Mouse (Mus musculus) frontal cortex, postnatal 36 days (tissue): ENCODE results near the gene Gm10577.

Experiments used
- DNase-seq, 2 experiments: peaks; one replicate each; pipeline ENCODE4 v3.0.0; 2022; ENCODE audit warnings: low spot score in 2 of 2

Gene Gm10577

DNA sequence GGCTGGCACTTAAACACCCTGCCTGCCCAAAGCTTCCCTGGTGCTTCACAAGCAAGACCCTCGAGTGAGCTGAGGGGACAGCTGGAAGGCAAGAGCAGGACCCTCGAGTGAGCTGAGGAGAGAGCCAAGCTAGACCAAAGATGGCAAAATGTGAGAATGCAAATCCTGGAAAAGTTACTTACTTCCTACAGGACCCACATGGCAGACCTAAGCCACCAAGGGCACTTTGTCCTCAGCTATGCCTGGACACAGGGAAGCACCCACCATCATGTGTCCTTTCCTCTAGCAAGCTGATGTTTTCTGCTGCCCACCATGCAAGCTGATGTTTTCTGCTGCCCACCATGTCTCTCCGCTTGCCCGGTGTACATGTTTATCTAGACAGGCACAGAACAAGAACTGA lies at the start of gene Gm10577:
Gene Gm10577 (minus strand): TSS at position 101 of the 400 bp plus-strand sequence.
- DNase-seq = no peak

DNA sequence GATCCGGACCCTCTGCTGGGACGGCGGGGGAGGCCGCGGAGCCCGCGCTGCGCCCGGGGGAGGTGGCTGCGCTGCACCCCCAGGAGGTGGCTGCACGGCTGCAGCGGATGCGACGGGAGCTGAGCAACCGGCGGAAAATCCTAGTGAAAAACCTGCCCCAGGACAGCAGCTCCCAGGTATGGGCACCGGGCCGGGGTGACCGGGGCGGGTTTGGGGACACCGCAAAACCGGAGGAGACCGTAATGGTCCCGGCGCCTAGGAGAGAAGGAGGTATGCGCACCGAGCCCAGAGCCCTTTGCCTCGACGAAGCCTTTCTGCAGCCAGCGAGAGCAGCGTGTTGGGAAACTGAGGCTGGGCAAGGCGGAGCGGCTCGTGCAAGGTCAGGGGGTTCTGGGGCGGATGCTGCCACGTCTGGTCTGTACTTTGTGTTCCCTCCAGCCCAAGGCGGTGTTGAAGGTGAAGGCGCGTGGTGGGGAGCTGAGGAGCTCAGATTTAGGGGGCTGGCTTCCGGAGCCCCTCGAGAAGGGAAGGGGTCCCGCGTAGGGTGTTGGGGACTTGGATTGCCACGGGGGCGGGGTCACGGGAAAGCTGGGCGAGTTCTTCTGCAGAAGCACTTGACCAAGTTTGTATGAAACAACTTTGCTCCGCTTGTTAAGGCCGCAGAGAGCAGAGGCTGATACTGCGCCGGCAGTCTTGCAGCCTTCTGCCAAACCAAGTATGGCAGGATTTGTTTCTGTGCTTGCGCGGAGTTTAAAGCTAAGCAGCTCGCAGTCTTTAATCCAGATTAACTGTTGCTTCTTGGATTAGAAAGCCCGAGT lies 48.9 kb upstream of the Gm10577 start:
- peak; percentile 24 to 36 for DNase-seq

DNA sequence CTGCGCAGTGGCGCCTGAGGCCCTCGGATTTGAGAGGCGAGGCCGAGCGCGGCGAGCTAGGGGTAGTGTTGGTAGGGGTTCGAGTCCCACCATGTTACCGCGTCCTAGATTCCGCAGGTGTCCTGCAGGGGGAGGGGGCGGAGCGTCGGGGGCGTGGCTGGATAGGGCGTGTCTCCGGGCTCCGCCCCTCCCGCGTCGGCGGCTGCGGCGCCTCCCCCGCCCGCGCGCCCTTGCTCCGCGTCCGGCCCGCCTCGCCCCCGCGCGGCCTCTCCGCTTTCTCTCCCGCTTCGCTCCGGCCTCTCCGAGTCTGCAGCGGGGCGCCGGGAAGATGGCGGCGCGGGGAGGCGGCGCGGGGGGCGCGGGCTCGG lies 48.3 kb upstream of the Gm10577 start, which contains the start of gene Raver2:
Gene Raver2 (plus strand): TSS at position 198 of the 368 bp plus-strand sequence.
- DNase-seq = peak in 1 of 2 experiments; percentile 35

DNA sequence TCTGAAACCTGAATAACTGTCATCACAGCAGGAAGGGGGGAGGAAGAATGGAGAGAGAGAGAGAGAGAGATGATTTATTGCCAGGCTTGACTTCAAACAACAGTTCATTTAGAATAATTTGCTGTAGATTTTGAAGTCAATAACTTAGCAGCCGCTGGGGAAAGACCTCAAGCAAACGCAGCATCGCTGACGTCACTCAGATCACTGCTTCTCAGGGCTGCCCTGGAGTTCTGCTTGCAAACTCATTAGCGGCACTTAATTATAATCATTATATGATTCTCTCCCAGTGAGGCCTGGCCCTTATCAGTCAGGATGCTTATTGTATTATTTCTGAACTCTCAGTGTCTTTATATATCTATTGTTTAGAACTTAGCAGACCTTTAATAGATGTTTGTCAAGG lies 45.9 kb upstream of the Gm10577 start:
- DNase-seq = no peak

DNA sequence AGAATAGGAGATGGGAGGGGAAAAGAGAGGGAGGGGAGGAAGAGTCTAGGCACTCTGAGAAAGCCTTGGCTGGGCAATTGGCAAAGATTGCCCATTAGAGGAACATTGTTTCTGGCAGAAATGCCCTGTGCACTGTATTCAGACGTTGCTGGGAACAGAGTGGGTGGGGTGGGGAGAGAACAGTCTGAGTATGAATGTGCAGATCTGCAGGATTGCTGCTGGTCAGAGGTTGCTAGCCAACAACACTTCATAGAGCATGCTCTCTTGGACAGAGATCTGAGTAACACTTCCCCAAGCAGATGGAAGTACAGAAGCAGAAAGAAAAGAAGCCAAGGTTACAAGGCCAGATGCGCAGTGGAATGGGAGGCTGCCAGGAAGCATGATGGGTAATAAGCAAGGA lies 41.6 kb upstream of the Gm10577 start:
- DNase-seq = no peak

DNA sequence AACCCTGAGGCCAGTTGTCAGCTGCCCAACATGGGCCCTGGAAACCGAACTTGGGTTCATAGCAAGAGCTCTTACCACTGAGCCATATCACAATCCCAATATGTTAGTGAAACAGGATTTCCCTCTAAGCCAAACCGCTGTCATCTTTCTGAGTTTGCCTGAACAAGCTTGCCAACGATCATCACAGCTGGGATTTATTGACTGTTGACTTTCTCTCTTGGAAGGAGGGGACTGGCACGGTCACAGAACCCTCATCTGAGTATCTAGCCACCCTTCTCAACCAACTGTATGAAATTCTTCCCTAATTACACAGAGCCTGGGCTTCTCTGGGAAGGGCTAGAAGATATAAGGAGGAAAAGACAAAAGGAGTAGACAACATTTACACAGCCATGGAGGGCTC lies 26.1 kb upstream of the Gm10577 start:
- no peak for DNase-seq

DNA sequence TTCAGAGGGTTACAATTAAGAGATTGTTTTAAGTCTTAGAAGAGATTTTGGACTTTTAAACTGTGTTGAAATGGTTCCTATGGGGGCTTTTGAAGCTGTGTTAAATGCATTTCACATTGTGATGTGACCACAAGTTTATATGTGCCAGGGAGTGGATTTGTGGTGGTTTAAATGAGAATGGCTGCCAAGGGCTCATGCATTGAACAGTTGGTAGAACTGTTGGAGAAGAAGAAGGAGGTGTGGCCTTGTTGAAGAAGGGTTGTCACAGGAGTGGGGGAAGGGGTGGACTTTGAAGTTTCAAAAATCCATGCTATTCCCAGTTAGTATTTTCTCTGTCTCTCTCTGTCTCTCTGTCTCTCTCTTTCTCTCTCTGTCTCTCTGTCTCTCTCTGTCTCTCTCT lies 23.7 kb upstream of the Gm10577 start:
- no peak for DNase-seq

DNA sequence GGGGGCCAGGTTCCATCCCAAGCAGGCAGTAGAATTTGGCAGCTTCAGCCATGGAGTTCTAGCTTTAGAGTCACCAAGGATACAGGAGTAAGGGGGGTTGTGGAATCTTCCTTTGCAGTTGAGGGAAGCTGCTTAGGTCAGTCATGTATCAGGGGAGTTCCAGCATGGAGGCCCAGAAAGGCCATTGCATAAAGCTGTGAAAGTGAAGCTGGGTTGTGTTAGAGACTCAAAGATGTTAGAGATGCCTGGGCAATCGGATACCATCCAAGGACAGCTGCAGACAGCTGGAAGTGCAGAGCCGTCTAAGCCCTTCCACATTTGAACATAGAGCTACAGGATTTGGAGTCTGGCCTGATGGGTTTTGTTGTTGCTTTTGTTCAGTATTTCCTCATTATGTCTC lies 23.2 kb upstream of the Gm10577 start:
- DNase-seq = no peak

DNA sequence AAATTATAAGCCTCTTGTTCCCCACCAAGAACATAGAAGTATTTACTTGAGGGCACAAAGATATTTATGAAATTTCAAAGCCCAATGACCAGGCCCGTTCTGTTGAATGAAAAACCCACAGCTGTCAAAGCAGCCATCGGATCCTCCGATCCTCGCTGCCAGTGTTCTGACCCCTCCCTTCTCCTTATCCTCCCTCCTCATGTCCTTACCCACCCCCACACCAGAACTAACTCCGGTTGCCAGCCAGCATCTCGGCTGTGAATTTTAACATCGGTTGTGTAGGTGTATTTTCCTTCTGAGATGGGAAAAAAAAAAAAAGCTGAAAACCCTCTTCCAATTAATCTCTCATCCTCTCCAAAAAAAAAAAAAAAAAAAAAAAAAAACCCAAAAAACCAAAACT lies 16.7 kb upstream of the Gm10577 start:
- DNase-seq = peak; percentile 32 to 61

DNA sequence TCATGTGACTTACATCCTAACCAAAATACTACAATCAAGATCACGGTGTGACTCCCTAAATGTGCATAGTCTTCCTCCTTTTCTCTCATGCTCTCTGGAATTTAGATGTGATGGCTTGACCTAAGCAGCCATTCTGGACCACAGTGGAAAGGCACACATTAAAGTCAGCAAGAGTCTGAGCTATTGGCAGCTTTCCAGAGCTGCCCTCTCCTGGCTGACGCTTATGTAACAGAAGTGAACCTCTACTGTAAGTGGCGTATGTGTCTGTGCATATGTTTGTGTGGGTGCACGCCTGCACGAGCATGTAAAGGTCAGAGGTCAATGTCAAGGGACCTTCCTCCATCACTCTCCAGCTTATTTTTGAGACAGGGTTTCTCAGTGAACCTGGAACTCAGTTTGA lies 14.6 kb upstream of the Gm10577 start:
- DNase-seq = no peak

DNA sequence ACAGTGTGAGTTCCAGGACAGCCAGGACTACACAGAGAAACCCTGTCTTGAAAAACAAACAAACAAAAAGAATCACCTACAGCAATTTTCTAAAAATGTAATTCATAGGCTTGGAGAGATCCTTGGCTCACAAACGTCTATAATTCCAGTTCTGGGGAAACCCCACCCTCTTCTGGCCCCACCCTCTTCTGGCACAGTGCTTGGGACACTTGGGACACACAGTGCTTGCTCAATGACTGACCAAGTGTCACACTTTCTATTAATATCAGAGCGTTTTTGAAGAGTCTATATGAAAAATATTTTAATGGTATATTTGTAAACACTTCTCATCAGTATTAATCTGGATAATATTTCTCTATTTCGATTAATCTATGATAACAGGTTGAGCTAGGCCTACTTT lies 12.6 kb upstream of the Gm10577 start:
- no peak for DNase-seq

DNA sequence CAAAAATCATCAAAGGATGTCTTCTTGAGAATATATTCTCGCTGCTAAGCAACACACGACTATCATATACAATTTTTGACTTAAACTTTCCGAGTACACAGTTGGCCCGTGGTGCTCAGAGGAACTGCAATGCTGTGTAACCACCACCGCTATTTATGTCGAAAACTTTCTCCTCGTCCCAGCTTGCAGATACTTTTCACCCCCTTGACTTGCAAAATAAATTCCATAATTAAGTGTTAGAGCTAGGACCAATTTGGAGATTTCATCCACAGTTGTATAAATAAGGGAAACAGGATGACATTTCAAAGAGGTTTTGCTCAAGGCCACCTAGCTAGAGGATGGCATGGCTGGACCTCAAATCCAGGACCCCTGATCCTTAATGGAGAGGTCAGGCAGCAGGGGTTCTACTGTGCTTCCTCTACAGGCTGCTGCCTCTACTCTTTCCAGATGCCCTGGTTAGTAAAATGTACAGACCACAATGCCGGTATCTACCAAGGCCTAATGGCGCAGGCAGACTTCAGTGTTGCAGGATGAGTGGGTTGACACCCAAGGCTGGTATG lies 7.4 kb upstream of the Gm10577 start:
- no peak for DNase-seq

DNA sequence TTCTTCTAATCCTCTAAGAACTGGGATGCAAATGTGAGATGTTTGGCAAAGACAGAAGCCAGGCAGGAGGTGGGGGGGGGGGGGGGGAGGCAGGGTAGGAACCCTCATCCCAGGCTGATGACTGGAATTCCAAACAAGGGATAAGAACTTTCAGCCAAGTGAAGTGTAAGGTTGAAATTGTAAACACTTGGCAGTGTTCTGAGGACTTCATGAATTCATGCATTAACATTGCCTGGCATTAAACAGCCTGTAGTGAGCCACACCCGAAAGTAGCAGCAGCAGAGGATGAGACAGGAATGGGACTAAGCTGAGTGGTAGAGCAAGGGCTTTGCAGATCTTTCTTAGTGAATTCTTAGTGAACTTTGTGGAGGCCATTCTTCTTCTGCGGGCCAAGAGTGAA lies 6.5 kb upstream of the Gm10577 start:
- peak in 1 of 2 experiments; percentile 14 for DNase-seq

DNA sequence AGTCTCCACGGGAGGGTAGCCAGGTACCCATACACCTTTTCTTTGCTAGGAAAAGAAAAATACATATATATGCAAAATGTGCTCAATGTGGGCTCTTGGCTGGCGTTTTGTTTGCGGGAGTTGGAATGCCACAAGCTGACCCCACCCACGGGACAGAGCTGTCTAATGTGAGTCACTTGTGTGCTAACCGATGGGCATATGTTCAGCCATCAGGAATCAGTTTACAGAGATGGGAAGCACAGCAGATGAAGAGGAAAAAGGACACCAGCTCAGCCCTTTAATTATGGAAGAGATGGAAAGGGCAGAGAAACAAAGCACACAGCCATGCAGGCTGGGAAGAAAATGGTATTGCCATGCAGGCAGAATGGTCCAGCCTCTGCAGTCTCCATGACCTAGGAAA lies 6.1 kb upstream of the Gm10577 start:
- DNase-seq = peak in 1 of 2 experiments; percentile 15

DNA sequence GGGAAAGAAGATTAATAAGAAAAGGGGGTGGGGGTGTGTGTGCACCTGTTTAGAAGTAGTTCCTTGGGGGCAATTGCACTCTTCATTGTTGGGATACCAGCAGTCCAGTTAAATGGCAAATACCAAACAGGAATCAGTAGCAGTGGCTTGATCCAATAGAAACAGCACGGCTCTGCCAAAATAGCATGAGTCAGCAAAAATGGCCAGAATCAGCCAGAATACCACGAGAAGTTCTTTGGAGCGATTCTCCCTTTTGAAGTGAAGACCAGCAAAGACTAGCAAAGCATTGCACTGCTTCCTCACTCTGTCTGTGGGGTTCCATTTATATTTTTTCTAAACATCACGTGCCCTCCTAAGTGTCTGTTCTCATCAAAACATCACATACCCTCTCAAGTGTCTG lies 2.7 kb downstream of the Gm10577 start:
- DNase-seq = no peak

DNA sequence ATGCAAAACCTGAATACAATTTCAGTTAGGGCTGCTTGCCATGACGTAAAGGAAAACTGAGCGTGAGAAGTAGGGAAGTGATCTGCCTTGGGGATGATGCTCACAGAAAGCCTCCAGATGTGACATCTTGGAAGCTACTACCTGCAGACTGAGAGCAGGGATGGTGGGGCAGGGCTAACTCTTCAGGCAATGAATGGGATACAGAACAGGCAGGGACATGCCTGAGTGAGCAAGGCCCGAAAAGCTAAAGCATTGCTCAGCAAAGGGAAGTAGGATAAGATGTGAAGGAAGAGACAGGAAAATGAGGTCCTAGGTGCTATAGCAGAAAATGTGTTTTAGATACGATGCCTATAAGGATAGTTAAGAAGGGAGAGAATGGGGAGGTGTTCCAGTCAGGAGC lies 11.4 kb downstream of the Gm10577 start:
- DNase-seq = no peak

DNA sequence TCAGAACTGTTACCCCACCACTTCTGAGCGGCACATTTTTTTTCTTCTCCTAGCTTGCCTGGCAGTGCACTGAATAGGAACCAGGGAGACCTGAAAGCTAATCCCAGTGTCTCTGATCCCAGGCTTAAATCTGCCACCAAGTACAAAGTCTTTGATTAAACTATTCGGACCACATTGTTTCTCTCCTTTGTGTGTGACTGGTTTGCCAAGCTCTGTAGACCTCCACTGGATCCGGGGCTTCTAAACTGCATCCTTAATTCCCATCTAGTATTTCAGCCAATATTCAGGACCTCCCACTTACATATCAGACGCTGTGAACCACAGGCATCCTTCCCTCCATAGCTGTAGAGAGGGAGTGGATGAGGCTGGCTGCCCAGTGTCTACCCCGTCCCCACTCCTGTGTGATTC lies 12.1 kb downstream of the Gm10577 start:
- no peak for DNase-seq

DNA sequence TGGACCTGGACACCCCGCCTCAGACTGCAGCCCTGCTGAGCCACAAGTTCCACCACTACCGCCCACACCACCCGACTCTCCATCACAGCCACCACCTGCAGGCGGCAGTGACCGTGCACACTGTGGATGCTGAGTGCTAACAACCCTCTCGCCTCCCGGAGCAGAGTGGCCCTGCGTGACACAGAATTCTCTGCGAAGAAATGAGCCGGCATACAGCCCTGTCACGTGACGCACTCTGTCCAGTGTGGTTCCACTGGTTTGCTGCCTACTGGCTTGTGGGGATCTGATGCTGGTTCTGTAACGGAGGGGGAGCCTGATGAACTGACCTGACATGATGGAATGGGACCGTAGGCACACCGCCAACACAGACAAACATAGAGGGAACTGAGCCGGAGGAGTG lies 17.5 kb downstream of the Gm10577 start:
- no peak for DNase-seq

DNA sequence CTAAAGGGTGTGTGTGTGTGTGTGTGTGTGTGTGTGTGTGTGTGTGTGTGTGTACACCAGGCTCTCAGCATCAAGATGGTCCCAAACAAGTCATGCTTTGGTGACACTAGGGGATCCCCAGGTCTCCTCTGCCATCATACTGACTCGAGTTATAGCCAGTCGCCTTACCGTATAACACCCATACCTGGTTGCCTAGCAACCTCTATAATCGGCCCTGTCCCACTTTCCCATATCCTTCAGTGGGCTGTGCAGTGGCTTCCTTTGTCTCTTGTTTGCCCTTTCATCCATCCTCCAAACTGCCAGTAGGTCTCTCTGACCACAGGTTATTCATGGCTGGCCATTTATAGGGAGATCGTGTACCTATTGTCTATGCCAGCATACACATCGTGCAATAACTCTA lies 19.4 kb downstream of the Gm10577 start:
- DNase-seq = no peak

DNA sequence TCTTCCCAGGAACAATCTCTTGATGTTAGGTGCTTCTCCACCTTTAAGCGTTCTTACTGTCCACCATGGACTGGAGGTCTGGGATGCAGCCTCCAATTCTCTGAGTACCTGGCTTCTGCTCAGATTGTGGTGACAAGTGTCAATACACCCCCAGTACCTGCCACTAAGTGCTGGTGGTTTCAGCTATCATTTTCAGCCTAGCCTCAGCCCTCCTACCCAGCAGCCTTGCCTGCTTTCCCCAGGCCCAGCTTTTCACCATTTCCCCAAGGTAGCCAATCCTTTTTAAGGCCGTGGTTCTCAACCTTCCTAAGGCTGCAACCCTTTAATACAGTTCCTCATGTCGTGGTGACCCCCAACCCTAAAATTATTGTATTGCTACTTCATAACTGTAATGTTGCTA lies 19.9 kb downstream of the Gm10577 start:
- no peak for DNase-seq

DNA sequence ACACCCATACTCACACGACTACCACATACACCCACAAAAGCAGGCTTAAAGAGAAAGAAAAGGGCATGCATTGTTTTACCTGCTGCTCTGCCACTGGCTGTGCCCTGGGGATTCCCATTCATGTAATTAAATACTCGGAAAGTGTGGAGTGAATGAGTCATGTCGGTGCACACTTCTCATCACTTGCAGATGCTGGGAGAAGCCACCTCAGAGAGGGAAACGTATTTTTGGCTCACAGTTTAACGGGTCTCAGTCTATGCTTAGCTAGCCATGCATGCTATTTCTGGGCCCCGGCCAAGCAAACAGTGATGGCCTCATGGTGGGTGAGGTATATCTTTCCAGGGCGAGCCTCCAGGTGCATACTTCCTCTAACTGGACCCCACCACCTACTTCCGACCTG lies 21.6 kb downstream of the Gm10577 start:
- DNase-seq = no peak

DNA sequence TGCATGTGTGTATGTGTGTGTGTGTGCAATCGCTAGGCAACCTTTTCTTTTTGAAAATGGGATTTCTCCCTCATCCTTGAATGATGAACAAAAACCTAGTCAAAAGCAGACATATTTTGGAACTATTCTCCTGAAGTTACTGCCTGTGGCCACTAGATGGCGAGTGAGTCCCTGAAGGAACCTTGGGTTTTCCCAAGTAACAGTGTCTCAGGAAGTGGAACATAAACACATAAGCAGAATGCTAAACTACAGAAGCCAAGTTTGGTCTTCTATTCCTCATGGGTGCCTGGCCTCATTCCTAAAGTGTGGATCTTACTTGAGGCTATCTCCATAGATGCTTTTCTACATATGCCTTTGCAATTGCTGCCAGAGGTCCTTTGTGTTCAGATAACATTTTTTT lies 22.4 kb downstream of the Gm10577 start:
- DNase-seq = peak; percentile 52 to 83

DNA sequence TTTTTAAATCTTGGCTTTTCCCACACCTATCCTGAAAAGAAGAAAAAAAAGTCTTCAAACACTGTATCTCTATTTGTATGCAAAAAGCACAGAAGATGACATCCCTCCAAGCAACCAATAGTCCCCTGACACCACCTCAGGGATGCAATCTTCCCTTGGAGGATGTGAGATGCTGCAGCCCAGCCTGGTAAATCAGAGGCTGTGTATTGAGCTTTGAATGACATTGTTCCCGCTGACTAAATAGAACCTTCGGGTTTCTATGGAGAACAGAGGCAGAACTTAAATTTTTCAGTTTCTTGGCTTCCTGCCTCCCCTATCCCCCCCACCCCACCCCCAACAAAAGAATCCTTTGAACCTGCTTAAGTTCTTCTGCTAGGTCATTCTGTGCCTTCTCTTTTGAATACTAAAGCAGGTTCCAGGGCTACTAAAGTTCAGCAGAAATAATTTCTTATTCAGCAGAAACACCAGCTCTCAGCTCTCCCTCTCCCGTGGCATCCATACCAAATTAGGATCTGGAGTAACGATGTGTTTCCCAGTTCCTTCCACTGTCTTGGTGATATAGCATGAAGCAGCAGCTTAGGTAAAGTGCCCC lies 24.3 kb downstream of the Gm10577 start:
- no peak for DNase-seq
